Mouse (Mus musculus): ENCODE measurements at regions not wholly inside any gene's neighbourhood (a gene's known extent, or its start where the extent isn't known, plus 50 kb on each side); places are given as distances from the start of the nearest gene placed in this dataset.
"Not testable (repeated sequence)": the region's sequence is repeated elsewhere in the genome, so short reads cannot be mapped to it uniquely, and the experiment has no call there.

GRCm38 (mm10) chr1:141066830-141067229 is 820.9 kb downstream of the Kcnt2 start:
- DNase-seq (ENCODE audit: low spot score), result not testable (repeated sequence)

- no peak for DNase-seq (ENCODE audit: low spot score)
Measured at GRCm38 (mm10) chr1:141097575-141097974, 851.6 kb downstream of the Kcnt2 start.

- DNase-seq (ENCODE audit: low spot score), result no peak
Measured at GRCm38 (mm10) chr1:141102546-141102945, 856.6 kb downstream of the Kcnt2 start.

GRCm38 (mm10) chr1:141104034-141104433 is 858.1 kb downstream of the Kcnt2 start:
- DNase-seq (ENCODE audit: low spot score), result no peak

- no peak for DNase-seq (ENCODE audit: low spot score)
Measured at GRCm38 (mm10) chr1:141104633-141105032, 858.7 kb downstream of the Kcnt2 start.

- DNase-seq (ENCODE audit: low spot score), result peak; percentile 39
Measured at GRCm38 (mm10) chr1:141136771-141137541, 891.0 kb downstream of the Kcnt2 start.

GRCm38 (mm10) chr1:141140157-141140556 is 894.2 kb downstream of the Kcnt2 start:
- not testable (repeated sequence) for DNase-seq (ENCODE audit: low spot score)

GRCm38 (mm10) chr1:141145759-141146158 is 899.8 kb downstream of the Kcnt2 start:
- DNase-seq (ENCODE audit: low spot score), result peak; percentile 4

GRCm38 (mm10) chr1:141149899-141150298 is 903.9 kb downstream of the Kcnt2 start:
- no peak for DNase-seq (ENCODE audit: low spot score)

GRCm38 (mm10) chr1:141154572-141154971 is 908.6 kb downstream of the Kcnt2 start:
- DNase-seq (ENCODE audit: low spot score), result no peak

- no peak for DNase-seq (ENCODE audit: low spot score)
Measured at GRCm38 (mm10) chr1:141161772-141162171, 915.8 kb downstream of the Kcnt2 start.
